Mouse (Mus musculus): ENCODE results near the gene Rpsa. TPM values are rescaled to one million over a fixed set of nuclear protein-coding genes. Genes with fewer than 3 reads are reported as not detected.

The Rpsa gene
- polyA plus RNA-seq, 1 experiment, result 245 TPM

DNA sequence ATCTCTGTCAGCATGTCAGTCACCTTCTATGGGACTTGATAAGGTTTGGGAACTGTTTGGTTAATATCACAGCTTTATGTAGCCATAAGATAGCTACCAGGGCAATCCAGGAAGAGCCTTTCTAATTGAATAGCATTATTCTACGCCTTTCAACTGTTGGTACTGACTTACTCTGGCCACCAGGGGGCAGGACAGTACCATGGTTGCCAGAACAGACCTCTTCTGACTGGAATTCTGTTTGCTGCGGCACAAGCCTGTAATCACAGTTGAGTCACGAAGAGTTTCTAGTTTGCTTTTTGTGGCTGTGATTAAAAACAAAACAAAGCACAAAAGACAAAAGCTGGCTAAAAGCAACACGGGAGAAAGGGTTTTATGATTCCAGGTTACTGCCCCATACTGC lies 13.2 kb downstream of the Rpsa start:
- Histone ChIP-seq H3K4me1 (ENCODE audit: control insufficient read depth) (no peaks in the 10 kb centered on the region; the same call in 1 of the 2 replicates), H3K4me3 (replicated peaks) (no peak overlapping the region), H3K27me3 (ENCODE audit: control insufficient read depth) (peaks cover 15% of the 10 kb centered on the region), H3K9me3 (ENCODE audit: control insufficient read depth, low read length) (peaks cover 4% of the 10 kb centered on the region), H3K36me3 (ENCODE audit: control insufficient read depth) (no peaks in the 10 kb centered on the region)
- TF ChIP-seq TAL1 (IDR thresholded peaks at IDR 0.05; ENCODE audit: low read length) (no peak), GATA1 (IDR thresholded peaks at IDR 0.05; ENCODE audit: low read length) (no peak)

DNA sequence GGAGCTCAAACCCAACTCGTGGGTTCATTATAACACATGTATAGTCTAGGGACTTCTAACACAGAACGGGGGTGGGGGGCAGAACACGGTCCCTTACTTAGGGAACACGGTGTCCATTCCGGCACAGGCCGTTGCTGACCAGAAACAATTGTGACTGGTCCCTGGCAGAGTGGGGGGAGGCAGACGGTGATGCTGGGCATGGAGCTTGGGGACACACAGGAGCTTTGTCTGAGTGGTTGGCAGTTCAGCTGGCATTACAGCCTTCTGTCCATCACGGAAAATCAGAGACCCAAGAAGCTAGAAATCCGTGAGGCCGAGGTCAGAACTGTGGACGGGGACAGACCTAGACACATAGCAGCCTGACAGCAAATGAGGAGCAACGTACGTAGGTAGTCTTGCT lies 17.0 kb downstream of the Rpsa start:
- Histone ChIP-seq H3K36me3 (ENCODE audit: control insufficient read depth) (no peaks in the 10 kb centered on the region), H3K9me3 (ENCODE audit: control insufficient read depth, low read length) (peaks cover 4% of the 10 kb centered on the region), H3K4me1 (ENCODE audit: control insufficient read depth) (no peaks in the 10 kb centered on the region; the same call in 1 of the 2 replicates), H3K27me3 (ENCODE audit: control insufficient read depth) (peaks cover 15% of the 10 kb centered on the region), H3K4me3 (replicated peaks) (no peak overlapping the region)
- no peak for TF ChIP-seq TAL1 (IDR thresholded peaks at IDR 0.05; ENCODE audit: low read length)

DNA sequence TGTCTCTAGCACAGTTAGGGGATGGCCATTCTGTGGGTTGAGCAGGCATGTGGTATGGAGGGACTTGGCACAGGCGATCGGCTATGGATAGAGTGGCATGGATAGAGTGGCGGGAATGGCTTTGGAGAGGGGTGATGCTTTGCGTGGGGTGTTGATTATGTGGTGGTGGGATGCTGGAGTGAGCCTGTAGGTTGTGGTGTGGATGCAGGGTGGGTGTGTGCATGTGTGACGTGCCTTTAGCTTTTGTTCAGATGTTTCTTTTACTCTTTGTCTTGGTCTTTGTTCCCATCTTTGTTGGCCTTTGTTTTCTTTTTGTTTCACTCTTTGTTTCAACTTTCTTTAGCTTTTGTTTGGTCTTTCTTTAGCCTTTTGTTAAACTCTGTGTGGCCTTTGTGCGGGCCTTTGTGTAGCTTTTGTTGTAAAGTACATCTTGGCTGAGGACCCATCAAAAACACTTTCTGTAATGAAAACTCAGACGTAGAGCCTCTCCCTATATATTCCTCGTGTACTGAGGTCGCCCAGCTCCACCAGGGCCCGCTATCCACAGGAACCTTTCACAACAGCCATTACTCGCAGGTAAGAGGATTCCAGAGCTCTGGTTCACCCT lies 21.8 kb downstream of the Rpsa start, which contains the start of gene Mobp:
Mobp (plus strand) TSS at position 486 of the 607 bp plus-strand sequence.
- H3K4me3 ChIP-seq (replicated peaks), result no peak within 1 kb of the TSS
- no peaks in the 10 kb centered on the region; the same call in 1 of the 2 replicates for H3K4me1 ChIP-seq (ENCODE audit: control insufficient read depth)
- no peaks in the 10 kb centered on the region; the same call in 1 of the 2 replicates for H3K27me3 ChIP-seq (ENCODE audit: control insufficient read depth)
- no peaks in the 10 kb centered on the region for H3K36me3 ChIP-seq (ENCODE audit: control insufficient read depth)
- TF ChIP-seq GATA1 (IDR thresholded peaks at IDR 0.05; ENCODE audit: low read length), result no peak
- no peaks in the 10 kb centered on the region for H3K9me3 ChIP-seq (ENCODE audit: control insufficient read depth, low read length)

DNA sequence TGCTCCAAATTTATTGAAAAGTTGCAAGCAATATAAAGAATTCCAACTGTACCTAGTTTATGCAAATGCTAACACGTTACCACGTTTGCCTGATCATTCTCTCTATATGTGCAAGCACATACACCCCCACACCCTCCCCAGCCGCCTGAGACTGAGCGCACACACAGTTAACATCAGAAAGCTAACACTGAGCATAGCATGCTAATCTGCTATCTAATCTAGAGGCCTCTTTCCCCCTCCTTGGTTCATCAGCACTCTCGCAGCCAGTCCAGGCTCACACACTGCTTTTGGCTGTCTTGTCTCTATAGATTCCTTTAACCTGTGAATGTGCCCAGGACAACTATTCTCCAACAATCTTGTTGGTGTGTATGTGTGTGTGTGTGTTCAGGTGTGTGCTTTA lies 23.7 kb downstream of the Rpsa start:
- no peaks in the 10 kb centered on the region for H3K9me3 ChIP-seq (ENCODE audit: control insufficient read depth, low read length)
- H3K4me3 ChIP-seq (replicated peaks), result no peak overlapping the region
- H3K36me3 ChIP-seq (ENCODE audit: control insufficient read depth), result no peaks in the 10 kb centered on the region
- H3K27me3 ChIP-seq (ENCODE audit: control insufficient read depth), result no peaks in the 10 kb centered on the region; the same call in 1 of the 2 replicates
- H3K4me1 ChIP-seq (ENCODE audit: control insufficient read depth), result no peaks in the 10 kb centered on the region; the same call in 1 of the 2 replicates
- TF ChIP-seq GATA1 (IDR thresholded peaks at IDR 0.05; ENCODE audit: low read length) (no peak), TAL1 (IDR thresholded peaks at IDR 0.05; ENCODE audit: low read length) (no peak)

DNA sequence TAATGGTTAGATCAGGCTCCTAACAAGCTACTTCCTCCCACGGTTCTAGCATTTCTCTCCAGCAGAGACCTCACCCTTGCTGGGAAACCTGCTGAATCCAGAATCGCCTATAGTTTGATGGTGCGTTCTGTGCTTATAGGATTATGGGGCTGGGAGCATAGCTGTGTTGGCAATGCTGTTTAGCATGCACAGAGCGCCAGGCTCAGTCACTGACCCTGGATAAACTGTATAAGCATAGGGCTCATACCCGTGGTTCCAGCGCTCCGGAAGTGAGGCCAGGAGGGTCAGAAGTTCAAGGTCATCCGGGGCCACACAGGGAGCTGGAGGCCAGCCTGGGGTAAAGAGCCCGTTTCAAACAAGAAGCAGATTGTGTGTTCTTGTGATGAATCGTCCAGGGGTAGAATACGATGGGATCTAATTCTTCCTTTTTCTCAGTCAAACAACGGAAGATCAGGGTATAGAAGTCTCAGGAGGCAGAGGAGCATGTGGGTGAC lies 24.5 kb downstream of the Rpsa start:
- Histone ChIP-seq H3K9me3 (ENCODE audit: control insufficient read depth, low read length) (no peaks in the 10 kb centered on the region), H3K27me3 (ENCODE audit: control insufficient read depth) (no peaks in the 10 kb centered on the region; the same call in 1 of the 2 replicates), H3K4me3 (replicated peaks) (no peak overlapping the region), H3K4me1 (ENCODE audit: control insufficient read depth) (no peaks in the 10 kb centered on the region; the same call in 1 of the 2 replicates), H3K36me3 (ENCODE audit: control insufficient read depth) (no peaks in the 10 kb centered on the region)
- TF ChIP-seq GATA1 (IDR thresholded peaks at IDR 0.05; ENCODE audit: low read length) (no peak), TAL1 (IDR thresholded peaks at IDR 0.05; ENCODE audit: low read length) (no peak)

DNA sequence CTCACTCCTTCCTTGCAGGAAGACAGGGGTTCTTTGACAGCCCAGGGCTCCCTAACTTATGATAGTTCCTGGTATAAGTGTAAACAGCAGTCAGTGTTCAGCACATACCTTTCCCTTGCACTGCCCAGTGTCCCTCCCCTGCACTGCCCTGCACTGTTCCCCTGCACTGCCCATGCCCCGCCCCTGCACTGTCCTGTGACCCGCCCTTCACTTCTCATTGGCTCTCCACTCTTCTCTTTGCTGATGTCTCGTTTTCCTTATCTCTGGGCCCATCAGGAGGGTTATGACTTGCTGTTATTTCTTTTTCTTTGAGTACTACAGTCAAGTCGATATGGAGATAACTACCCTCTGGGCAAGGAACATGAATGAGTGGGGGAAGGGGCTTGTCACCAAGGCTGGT lies 30.6 kb downstream of the Rpsa start:
- no peaks in the 10 kb centered on the region for H3K36me3 ChIP-seq (ENCODE audit: control insufficient read depth)
- peak; percentile 37; the same call in 1 of the 2 replicates for TF ChIP-seq GATA1 (IDR thresholded peaks at IDR 0.05; ENCODE audit: low read length)
- no peak for TF ChIP-seq TAL1 (IDR thresholded peaks at IDR 0.05; ENCODE audit: low read length)
- no peak overlapping the region for H3K4me3 ChIP-seq (replicated peaks)
- no peaks in the 10 kb centered on the region for H3K27me3 ChIP-seq (ENCODE audit: control insufficient read depth)
- H3K9me3 ChIP-seq (ENCODE audit: control insufficient read depth, low read length), result 0 out of 2 replicates have a peak, but pooled peaks cover 2% of the 10 kb centered on the region
- H3K4me1 ChIP-seq (ENCODE audit: control insufficient read depth), result peaks cover 6% of the 10 kb centered on the region

DNA sequence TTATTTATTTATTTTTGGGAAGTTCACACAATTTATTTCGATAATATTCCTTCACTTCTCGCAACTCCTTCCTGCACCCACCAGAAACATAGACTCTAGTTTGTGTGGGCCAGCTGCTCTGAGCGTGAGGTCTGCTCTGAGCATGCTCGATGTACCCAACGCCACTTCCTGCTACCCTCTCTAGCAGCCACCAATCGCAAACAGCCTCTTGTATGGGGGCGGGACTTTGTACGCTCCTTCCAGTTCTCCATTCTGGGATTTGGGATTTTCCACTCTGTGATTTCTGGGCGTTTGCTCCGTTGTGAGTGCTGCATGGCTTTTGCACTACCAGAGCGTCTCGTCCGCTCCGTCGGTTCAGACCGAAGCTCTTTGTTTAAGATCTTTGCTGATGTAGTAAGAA lies 36.4 kb downstream of the Rpsa start:
- no peaks in the 10 kb centered on the region for H3K36me3 ChIP-seq (ENCODE audit: control insufficient read depth)
- H3K27me3 ChIP-seq (ENCODE audit: control insufficient read depth), result peaks cover 8% of the 10 kb centered on the region; the same call in 1 of the 2 replicates
- TF ChIP-seq TAL1 (IDR thresholded peaks at IDR 0.05; ENCODE audit: low read length) (no peak), GATA1 (IDR thresholded peaks at IDR 0.05; ENCODE audit: low read length) (no peak)
- no peaks in the 10 kb centered on the region for H3K4me1 ChIP-seq (ENCODE audit: control insufficient read depth)
- no peaks in the 10 kb centered on the region for H3K9me3 ChIP-seq (ENCODE audit: control insufficient read depth, low read length)
- H3K4me3 ChIP-seq (replicated peaks), result no peak overlapping the region

DNA sequence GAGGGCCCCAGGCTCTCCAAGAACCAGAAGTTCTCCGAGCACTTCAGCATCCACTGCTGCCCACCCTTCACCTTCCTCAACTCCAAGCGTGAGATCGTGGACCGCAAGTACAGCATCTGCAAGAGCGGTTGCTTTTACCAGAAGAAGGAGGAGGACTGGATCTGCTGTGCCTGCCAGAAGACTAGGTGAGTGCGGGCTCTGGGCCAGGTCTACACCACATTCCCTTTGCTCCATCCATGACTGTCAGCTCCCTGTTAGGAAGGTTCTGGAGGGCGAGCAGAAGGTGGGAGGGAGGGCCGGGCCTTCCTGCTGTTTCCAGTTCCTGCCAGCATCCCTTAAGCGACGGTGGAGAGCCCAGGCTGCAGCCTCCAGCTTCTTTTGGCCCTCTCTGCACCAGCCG lies 40.3 kb downstream of the Rpsa start:
- Histone ChIP-seq H3K36me3 (ENCODE audit: control insufficient read depth) (no peaks in the 10 kb centered on the region), H3K9me3 (ENCODE audit: control insufficient read depth, low read length) (peaks cover 11% of the 10 kb centered on the region), H3K4me3 (replicated peaks) (no peak overlapping the region), H3K27me3 (ENCODE audit: control insufficient read depth) (peaks cover 12% of the 10 kb centered on the region; the same call in 1 of the 2 replicates), H3K4me1 (ENCODE audit: control insufficient read depth) (no peaks in the 10 kb centered on the region)
- TF ChIP-seq TAL1 (IDR thresholded peaks at IDR 0.05; ENCODE audit: low read length) (no peak), GATA1 (IDR thresholded peaks at IDR 0.05; ENCODE audit: low read length) (no peak)

DNA sequence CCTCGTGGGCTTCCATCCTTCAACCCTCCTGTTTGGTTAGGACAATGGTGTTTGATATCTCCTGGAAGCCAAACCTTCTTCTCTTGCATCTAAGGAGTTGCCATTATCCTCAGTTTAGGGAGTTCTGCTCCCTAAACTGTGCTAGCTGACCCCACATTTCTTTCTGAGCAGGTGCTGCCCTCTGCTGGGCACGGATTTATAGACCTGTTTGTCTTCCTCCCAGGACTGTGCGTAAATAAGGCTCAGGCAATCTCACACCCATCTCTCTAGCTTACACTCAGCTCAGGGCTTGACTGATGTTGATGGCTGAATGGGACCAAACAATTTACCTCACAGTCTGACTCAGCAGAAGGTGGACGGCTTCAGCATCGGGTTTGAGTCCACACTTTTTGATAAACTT lies 43.8 kb downstream of the Rpsa start:
- Histone ChIP-seq H3K36me3 (ENCODE audit: control insufficient read depth) (no peaks in the 10 kb centered on the region), H3K4me1 (ENCODE audit: control insufficient read depth) (no peaks in the 10 kb centered on the region), H3K9me3 (ENCODE audit: control insufficient read depth, low read length) (peaks cover 23% of the 10 kb centered on the region), H3K27me3 (ENCODE audit: control insufficient read depth) (peaks cover 12% of the 10 kb centered on the region; the same call in 1 of the 2 replicates), H3K4me3 (replicated peaks) (no peak overlapping the region)
- no peak for TF ChIP-seq GATA1 (IDR thresholded peaks at IDR 0.05; ENCODE audit: low read length)
- no peak for TF ChIP-seq TAL1 (IDR thresholded peaks at IDR 0.05; ENCODE audit: low read length)
